Mouse (Mus musculus): Measurements from ENCODE around the gene Ppm1h.

Gene Ppm1h

GRCm38 (mm10) chr10:122698347-122698746, 19.8 kb downstream of the Ppm1h start:
- DNase-seq (ENCODE audit: low read depth, low spot score) = no peak

- no peak for DNase-seq (ENCODE audit: low read depth, low spot score)
Observed at GRCm38 (mm10) chr10:122704901-122705300, 26.3 kb downstream of the Ppm1h start.

GRCm38 (mm10) chr10:122705457-122705856, 26.9 kb downstream of the Ppm1h start:
- no peak for DNase-seq (ENCODE audit: low read depth, low spot score)

GRCm38 (mm10) chr10:122711381-122711811, 32.8 kb downstream of the Ppm1h start:
- no peak for DNase-seq (ENCODE audit: low read depth, low spot score)

- no peak for DNase-seq (ENCODE audit: low read depth, low spot score)
Observed at GRCm38 (mm10) chr10:122712307-122712706, 33.7 kb downstream of the Ppm1h start.

GRCm38 (mm10) chr10:122715856-122716255, 37.3 kb downstream of the Ppm1h start:
- DNase-seq (ENCODE audit: low read depth, low spot score) = no peak

- no peak for DNase-seq (ENCODE audit: low read depth, low spot score)
Observed at GRCm38 (mm10) chr10:122716286-122716685, 37.7 kb downstream of the Ppm1h start.

- no peak for DNase-seq (ENCODE audit: low read depth, low spot score)
Observed at GRCm38 (mm10) chr10:122716739-122717474, 38.3 kb downstream of the Ppm1h start.

GRCm38 (mm10) chr10:122717754-122718415, 39.3 kb downstream of the Ppm1h start:
- DNase-seq (ENCODE audit: low read depth, low spot score) = no peak

GRCm38 (mm10) chr10:122718951-122719350, 40.4 kb downstream of the Ppm1h start:
- no peak for DNase-seq (ENCODE audit: low read depth, low spot score)

GRCm38 (mm10) chr10:122722111-122722510, 43.5 kb downstream of the Ppm1h start:
- DNase-seq (ENCODE audit: low read depth, low spot score) = no peak

GRCm38 (mm10) chr10:122724692-122725091, 46.1 kb downstream of the Ppm1h start:
- no peak for DNase-seq (ENCODE audit: low read depth, low spot score)

GRCm38 (mm10) chr10:122727228-122727627, 48.7 kb downstream of the Ppm1h start:
- DNase-seq (ENCODE audit: low read depth, low spot score) = no peak

- no peak for DNase-seq (ENCODE audit: low read depth, low spot score)
Observed at GRCm38 (mm10) chr10:122728172-122728571, 49.6 kb downstream of the Ppm1h start.

GRCm38 (mm10) chr10:122732146-122732545, 53.6 kb downstream of the Ppm1h start:
- DNase-seq (ENCODE audit: low read depth, low spot score) = no peak

- DNase-seq (ENCODE audit: low read depth, low spot score) = no peak
Observed at GRCm38 (mm10) chr10:122734521-122734920, 56.0 kb downstream of the Ppm1h start.

- DNase-seq (ENCODE audit: low read depth, low spot score) = no peak
Observed at GRCm38 (mm10) chr10:122735284-122735784, 56.8 kb downstream of the Ppm1h start.

GRCm38 (mm10) chr10:122736835-122737234, 58.3 kb downstream of the Ppm1h start:
- no peak for DNase-seq (ENCODE audit: low read depth, low spot score)

- no peak for DNase-seq (ENCODE audit: low read depth, low spot score)
Observed at GRCm38 (mm10) chr10:122738526-122738925, 60.0 kb downstream of the Ppm1h start.

- DNase-seq (ENCODE audit: low read depth, low spot score) = no peak
Observed at GRCm38 (mm10) chr10:122739037-122739436, 60.5 kb downstream of the Ppm1h start.

- DNase-seq (ENCODE audit: low read depth, low spot score) = no peak
Observed at GRCm38 (mm10) chr10:122740117-122740516, 61.6 kb downstream of the Ppm1h start.

- DNase-seq (ENCODE audit: low read depth, low spot score) = no peak
Observed at GRCm38 (mm10) chr10:122741191-122741590, 62.6 kb downstream of the Ppm1h start.

- no peak for DNase-seq (ENCODE audit: low read depth, low spot score)
Observed at GRCm38 (mm10) chr10:122742136-122742535, 63.6 kb downstream of the Ppm1h start.

Measured in retina, adult 2 months (tissue).